Mouse (Mus musculus) c-Kit-positive CD71-negative TER-119-negative erythroid progenitor cells, embryonic 14.5 days (primary cell): ENCODE measurements around the gene Syt7.
A peak's percentile ranks its signal among the peaks of the same experiment; 100 is the strongest.

ENCODE experiments used
- DNase-seq: peaks from one replicate; pipeline ENCODE4 v3.0.0-alpha.2; 2013; ENCODE audit warnings: low read depth

Gene Syt7

DNA sequence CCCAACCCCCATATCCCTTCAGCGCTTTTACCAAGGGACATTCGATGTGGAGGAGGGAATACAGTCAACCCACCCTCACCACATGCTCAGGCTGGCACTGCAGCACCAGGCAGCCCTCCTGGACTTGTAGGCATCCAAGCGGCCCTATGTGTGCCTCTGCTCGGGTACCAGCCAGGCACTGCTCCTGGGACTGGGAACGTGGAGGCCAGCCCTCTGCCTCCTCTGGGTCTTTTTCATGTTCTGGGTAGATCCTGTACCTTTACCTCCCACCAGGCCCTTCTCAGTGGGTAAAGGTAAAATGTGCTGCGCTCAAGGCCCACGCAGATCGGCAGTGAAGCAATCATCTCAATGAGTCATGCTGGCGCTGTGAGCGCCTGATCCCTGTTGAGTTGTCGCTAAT is 71.0 kb downstream of the Syt7 start:
- no peak for DNase-seq

- no peak for DNase-seq
Measured at GRCm38 (mm10) chr19:10461584-10461983, 72.7 kb downstream of the Syt7 start.

DNA sequence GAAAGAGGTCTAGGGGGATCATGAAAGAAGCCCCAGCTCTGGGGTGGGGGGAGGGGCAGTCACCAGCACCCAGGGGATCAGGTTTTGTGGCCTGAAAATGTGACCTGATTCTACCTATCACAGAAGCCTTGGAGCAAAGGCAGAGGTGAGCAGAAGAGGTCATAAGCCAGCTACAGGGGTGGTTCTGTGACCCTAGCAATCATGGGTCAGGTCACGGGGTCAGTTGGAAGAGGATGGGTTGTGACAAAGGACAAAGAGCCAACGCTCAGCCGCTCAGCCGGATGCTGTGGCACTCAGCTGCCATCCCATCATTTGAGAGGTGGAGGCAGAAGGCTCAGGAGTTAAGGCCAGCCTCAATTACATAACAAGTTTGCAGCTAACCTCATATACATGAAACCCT is 75.5 kb downstream of the Syt7 start:
- no peak for DNase-seq

DNA sequence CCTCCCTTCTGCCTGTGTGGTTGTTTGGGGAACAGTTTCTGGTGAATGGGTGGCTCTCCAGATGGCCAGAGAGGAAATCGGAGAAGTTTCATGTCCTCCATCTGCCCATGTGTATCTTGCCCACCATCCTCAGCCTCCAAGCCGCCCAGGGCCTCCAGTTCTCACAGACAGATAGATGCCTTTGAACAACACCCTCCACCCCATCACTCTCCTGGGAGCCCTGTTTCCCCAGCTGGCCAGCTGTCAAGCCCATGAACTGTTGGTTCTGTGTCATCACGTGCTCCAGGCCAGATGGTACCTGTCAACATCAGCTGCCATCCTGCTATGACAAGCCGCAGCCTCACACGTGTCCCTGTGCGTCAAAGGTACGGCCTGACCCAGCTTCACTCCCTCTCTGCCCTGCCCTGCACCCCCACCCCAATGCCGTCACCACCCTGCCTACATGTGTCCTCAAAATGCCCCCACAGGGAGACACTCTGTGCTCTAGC is 80.3 kb downstream of the Syt7 start:
- DNase-seq: no peak

DNA sequence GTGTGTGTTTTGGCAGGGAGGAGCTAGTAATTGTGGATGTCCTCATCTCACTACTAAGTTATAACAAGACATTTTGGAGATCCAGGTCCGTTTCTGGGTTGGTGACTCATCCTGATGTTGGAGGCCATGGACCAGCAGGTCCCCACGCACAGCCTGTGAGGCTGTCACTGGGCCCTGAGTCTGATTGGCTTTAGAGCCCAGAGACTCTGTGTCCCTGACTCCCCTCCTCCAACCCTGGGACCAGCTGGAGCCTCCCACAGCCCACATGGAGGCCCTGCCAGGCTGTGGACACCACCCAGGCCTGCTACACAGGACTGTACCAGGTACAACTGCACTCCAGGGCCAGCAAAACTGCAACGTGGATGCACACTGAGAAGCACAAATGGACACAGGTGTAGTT is 84.1 kb downstream of the Syt7 start:
- no peak for DNase-seq

DNA sequence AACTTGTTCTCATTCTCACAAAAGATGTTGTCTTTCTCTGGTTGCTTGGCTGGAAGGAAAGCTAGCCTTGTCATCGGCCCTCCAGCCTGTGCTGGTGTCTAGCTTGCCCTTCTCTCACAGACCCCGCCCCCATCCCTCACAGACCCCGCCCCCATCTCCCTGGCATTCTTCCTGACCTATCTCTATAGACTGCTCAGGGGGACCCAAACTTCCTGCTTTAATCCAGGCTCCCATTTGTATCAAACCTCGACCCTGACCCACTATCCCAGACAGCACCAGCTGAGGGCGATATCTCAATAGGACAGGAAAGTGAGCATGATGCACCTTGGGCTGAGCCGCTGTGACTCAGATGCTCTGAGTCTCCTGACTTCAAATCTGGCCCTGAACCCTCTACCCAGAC is 84.9 kb downstream of the Syt7 start:
- no peak for DNase-seq

- no peak for DNase-seq
Measured at GRCm38 (mm10) chr19:10479541-10479940, 90.7 kb downstream of the Syt7 start.

GRCm38 (mm10) chr19:10482703-10483102 is 93.8 kb downstream of the Syt7 start, which contains the start of gene Ppp1r32:
Gene Ppp1r32 (minus strand): TSS chr19:10482928.
- no peak for DNase-seq

- DNase-seq: peak; percentile 50
Measured at GRCm38 (mm10) chr19:10486264-10486738, 97.4 kb downstream of the Syt7 start.

GRCm38 (mm10) chr19:10495670-10496069 is 106.8 kb downstream of the Syt7 start:
- DNase-seq: no peak

DNA sequence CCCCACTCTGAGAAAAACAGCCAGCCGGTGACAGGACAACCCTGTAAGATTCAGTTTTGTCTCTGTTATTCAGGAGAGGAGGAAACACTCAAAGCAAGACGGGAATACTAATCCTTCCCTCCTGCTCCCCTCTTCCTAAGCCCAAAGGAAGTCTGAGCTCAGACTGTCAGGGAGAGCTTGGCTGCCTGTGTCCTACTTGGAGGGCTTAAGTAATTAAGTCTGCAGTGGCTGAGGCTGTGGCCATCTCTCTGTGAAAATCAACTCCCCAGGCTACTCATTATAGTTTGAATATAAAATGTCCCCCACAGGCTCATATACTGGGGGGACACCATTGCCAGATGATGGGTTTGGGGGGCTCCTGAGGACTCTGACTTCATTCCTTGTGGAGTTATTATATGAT is 108.1 kb downstream of the Syt7 start:
- DNase-seq: no peak

DNA sequence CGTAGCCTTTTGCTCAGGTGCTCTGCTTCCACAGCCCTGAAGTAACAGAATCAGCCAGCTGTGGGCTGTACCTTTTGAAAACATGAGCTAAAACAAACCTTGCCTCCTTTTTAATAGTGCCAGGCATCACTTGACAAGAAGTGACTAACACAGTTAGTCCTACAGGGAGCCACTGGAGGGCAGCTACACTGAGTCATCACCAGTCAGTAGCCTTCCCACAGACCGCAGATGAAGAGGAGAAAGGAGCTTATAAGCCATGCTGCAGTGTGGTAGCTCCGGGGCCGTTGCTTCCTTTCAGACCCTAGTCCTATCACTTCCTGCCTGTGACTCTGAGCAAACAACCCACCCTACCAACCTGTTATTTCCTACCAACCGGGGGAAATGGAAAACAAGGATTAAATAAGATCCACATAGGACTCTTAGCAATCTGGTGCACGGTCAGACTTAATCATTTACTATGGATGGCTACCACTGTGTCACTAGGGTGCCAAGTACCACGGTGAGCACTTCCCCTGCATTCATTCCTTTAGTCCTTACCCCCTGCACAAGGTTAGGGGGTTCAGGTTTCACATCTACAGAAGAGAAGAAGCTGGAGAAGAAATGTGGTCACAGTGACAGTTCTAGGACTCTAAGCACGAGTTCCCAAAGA is 108.7 kb downstream of the Syt7 start:
- DNase-seq: peak; percentile 34

DNA sequence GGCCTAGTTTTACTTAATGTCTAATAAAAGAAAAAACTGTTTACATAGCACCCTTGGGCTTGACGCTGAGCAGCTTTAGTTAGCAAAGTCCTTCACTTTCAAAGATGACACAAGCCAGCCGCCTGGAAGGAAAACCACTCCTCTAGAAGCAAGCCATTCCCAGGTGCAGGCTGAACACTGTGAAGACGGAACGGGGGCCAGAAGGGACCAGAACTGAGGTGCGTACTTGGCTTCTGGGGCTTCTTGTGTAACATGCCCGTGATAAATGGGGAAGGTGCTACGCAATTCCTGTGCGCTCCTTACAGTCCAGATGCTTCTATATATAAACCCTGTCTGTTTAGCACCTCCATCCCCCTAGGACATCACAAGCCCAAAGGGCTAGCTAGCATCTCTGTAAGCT is 111.7 kb downstream of the Syt7 start:
- no peak for DNase-seq

- DNase-seq: no peak
Measured at GRCm38 (mm10) chr19:10502571-10502970, 113.7 kb downstream of the Syt7 start.
